Mouse (Mus musculus) adrenal gland, adult 2 months (tissue): ENCODE measurements at regions not wholly inside any gene's neighbourhood (a gene's known extent, or its start where the extent isn't known, plus 50 kb on each side); places are given as distances from the start of the nearest gene placed in this dataset.

Experiments used
- DNase-seq: peaks from one replicate; pipeline ENCODE4 v3.0.0; 2021

GRCm38 (mm10) chr14:46529086-46529715, 138.7 kb upstream of the Bmp4 start:
- DNase-seq, result no peak

GRCm38 (mm10) chr14:46517258-46517657, 126.8 kb upstream of the Bmp4 start:
- no peak for DNase-seq

- no peak for DNase-seq
Measured at GRCm38 (mm10) chr14:46516285-46516684, 125.8 kb upstream of the Bmp4 start.

GRCm38 (mm10) chr14:46514262-46514932, 123.9 kb upstream of the Bmp4 start:
- DNase-seq, result no peak

GRCm38 (mm10) chr14:46512118-46512517, 121.6 kb upstream of the Bmp4 start:
- peak; percentile 59 for DNase-seq

- no peak for DNase-seq
Measured at GRCm38 (mm10) chr14:46508871-46509270, 118.4 kb upstream of the Bmp4 start.

- no peak for DNase-seq
Measured at GRCm38 (mm10) chr14:46505266-46505665, 114.8 kb upstream of the Bmp4 start.

GRCm38 (mm10) chr14:46491601-46492000, 101.1 kb upstream of the Bmp4 start:
- no peak for DNase-seq

GRCm38 (mm10) chr14:46491182-46491581, 100.7 kb upstream of the Bmp4 start:
- DNase-seq, result no peak

GRCm38 (mm10) chr14:46487551-46487950, 97.1 kb upstream of the Bmp4 start:
- DNase-seq, result no peak

- DNase-seq, result no peak
Measured at GRCm38 (mm10) chr14:46480396-46480795, 89.9 kb upstream of the Bmp4 start.

GRCm38 (mm10) chr14:46475945-46476344, 85.5 kb upstream of the Bmp4 start:
- no peak for DNase-seq

GRCm38 (mm10) chr14:46462967-46463366, 72.5 kb upstream of the Bmp4 start:
- no peak for DNase-seq

- DNase-seq, result no peak
Measured at GRCm38 (mm10) chr14:46461960-46462359, 71.5 kb upstream of the Bmp4 start.

GRCm38 (mm10) chr14:46454500-46454899, 64.0 kb upstream of the Bmp4 start:
- DNase-seq, result no peak

GRCm38 (mm10) chr14:46441696-46442095, 51.2 kb upstream of the Bmp4 start:
- no peak for DNase-seq
